Mouse (Mus musculus): ENCODE measurements around the gene Cxcl14.

The Cxcl14 gene

DNA sequence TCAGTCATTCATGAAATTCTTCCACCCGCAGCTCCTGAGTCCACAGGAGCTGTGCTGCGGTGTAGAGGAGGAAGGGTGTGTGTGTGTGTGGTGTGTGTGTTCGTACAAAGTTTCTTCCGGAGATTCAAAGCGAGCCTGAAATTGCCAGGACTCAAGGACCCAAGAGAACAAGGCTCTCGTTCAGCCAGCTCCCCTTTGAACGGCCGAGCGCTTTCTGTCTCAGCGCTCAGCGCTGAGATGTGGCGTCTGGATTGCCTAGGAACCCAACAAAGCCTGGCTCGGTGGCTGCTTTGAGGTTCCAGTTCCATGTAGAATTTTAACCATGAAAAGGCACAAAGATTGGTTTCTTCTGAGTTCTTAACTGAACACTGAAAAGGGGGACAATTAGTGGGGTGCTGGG is 26.2 kb downstream of the Cxcl14 start:
- no peak for DNase-seq (ENCODE audit: low read depth, low spot score)
- Histone ChIP-seq H3K36me3 (ENCODE audit: control insufficient read depth, insufficient read depth, low read length, poor library complexity, severe bottlenecking) (no peaks in the 10 kb centered on the region), H3K27me3 (ENCODE audit: control insufficient read depth, insufficient read depth, low read length, poor library complexity, severe bottlenecking) (no peaks in the 10 kb centered on the region)

DNA sequence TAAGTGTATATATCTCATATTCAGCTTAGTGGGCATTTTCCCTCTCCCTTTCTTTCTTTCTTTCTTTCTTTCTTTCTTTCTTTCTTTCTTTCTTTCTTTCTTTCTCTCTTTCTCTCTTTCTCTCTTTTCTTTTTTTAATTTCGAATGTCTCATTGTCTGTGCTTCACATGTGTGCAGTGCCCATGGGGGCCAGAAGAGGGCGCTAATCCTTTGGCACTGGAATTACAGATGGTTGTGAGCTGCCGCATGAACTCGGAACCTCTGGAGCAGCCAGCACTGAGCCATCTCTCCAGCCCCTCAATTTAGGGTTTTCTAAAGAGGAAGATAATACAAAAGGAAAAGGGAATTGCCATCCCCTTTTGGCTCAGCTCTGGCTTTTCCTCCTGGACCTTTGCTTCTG is 29.0 kb downstream of the Cxcl14 start:
- no peaks in the 10 kb centered on the region for H3K36me3 ChIP-seq (ENCODE audit: control insufficient read depth, insufficient read depth, low read length, poor library complexity, severe bottlenecking)
- no peaks in the 10 kb centered on the region for H3K27me3 ChIP-seq (ENCODE audit: control insufficient read depth, insufficient read depth, low read length, poor library complexity, severe bottlenecking)
- no peak for DNase-seq (ENCODE audit: low read depth, low spot score)

DNA sequence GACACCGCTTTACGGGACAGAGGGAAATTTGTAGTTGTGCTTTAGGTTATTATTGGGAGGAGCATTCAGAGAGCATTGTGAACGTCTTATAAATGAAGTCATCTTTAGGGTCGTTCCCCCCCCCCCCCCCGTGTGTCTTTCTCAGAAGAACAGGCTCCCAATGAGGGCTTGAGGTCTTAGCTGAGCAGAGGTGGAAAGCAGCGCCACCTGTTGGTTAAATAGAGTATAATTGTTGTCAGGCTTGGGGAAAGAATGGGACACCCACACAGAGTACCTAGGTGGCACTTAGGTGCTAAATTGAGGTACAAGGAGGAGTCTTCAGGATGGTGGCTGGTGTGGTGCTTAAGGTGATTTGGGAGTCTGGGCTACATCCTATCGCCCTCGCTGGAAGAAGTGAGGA is 29.9 kb downstream of the Cxcl14 start:
- H3K27me3 ChIP-seq (ENCODE audit: control insufficient read depth, insufficient read depth, low read length, poor library complexity, severe bottlenecking) = no peaks in the 10 kb centered on the region
- peak; percentile 50 for DNase-seq (ENCODE audit: low read depth, low spot score)
- no peaks in the 10 kb centered on the region for H3K36me3 ChIP-seq (ENCODE audit: control insufficient read depth, insufficient read depth, low read length, poor library complexity, severe bottlenecking)

DNA sequence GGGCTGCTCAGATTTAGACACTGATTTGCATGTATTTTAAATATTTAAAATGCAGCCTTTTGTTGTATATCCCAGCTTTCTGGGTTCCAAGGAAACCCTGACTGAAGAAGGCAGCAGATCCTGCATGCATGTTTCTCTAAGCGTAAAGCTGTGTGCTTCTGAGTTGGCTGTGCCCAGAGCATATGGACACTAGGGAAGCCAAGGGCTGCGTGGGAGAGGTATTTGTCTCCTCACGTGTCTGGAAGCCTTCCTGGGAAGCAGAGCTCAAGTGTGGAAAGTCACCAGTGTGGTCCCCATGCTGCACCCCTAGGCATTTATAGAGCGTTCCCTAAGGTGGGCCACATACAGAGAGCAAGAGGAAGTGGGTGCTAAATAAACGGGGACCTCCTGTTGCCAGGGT is 30.7 kb downstream of the Cxcl14 start:
- no peak for DNase-seq (ENCODE audit: low read depth, low spot score)
- H3K27me3 ChIP-seq (ENCODE audit: control insufficient read depth, insufficient read depth, low read length, poor library complexity, severe bottlenecking) = peaks cover 3% of the 10 kb centered on the region; the same call in 1 of the 2 replicates
- no peaks in the 10 kb centered on the region for H3K36me3 ChIP-seq (ENCODE audit: control insufficient read depth, insufficient read depth, low read length, poor library complexity, severe bottlenecking)

DNA sequence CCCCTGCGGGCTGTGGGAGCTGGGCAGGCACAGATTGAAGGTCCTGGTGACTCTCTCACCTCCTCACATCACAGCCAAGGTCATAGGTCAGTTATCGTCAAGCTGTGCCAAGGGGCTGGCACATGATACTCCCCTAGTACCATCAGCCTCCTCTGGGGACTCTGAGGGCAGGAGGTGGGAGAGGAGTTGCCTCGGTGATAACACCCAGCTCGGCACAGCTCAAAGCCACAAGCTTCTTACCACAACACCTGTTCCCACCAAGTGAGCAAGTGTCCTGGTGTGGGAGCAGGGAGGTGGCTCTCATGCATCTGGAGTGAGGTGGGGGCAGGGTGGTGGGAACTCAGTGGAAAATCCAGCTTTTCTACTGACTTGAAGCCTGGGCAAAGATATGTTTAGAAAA is 34.1 kb downstream of the Cxcl14 start:
- Histone ChIP-seq H3K36me3 (ENCODE audit: control insufficient read depth, insufficient read depth, low read length, poor library complexity, severe bottlenecking) (no peaks in the 10 kb centered on the region), H3K27me3 (ENCODE audit: control insufficient read depth, insufficient read depth, low read length, poor library complexity, severe bottlenecking) (peaks cover 3% of the 10 kb centered on the region)
- DNase-seq (ENCODE audit: low read depth, low spot score) = no peak

DNA sequence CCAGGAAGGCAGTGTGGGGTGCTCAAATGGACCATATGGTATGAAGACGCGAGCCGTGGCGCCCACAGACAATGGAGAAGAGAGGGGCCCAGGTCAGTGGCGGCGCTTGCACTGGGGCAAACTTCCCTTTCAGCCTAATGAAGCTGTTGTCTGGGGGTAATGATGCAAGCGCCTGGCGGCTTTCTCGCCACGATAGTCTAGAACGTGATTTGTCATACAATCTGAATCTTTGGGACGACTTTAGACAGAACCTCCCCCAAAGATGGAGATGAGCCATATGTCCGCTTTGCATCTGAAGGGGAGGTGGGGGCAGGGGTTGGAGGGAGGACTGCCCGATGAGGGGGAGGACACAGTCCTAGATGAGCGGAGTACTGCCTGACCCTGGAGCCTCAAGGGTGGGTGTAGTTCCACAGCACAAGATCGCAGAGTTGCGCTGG is 36.0 kb downstream of the Cxcl14 start:
- DNase-seq (ENCODE audit: low read depth, low spot score) = no peak
- Histone ChIP-seq H3K27me3 (ENCODE audit: control insufficient read depth, insufficient read depth, low read length, poor library complexity, severe bottlenecking) (peaks cover 3% of the 10 kb centered on the region), H3K36me3 (ENCODE audit: control insufficient read depth, insufficient read depth, low read length, poor library complexity, severe bottlenecking) (no peaks in the 10 kb centered on the region)

DNA sequence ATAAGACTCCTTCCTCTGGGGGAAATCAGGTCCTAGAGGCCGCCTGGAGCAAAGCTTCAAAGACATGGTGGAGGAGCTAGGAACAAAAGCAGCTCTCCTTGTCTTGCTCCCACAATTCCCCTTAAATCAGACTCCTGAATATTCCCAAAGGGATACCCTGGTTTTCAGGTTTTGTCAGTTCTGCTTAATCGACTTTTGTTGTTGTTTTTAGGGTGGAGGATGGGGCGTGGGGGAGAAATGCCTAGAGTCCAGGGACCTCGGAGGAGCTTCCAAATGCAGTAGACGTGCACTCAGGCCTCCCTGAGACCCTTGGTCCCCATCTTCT is 36.5 kb downstream of the Cxcl14 start:
- Histone ChIP-seq H3K27me3 (ENCODE audit: control insufficient read depth, insufficient read depth, low read length, poor library complexity, severe bottlenecking) (peaks cover 3% of the 10 kb centered on the region), H3K36me3 (ENCODE audit: control insufficient read depth, insufficient read depth, low read length, poor library complexity, severe bottlenecking) (no peaks in the 10 kb centered on the region)
- no peak for DNase-seq (ENCODE audit: low read depth, low spot score)

DNA sequence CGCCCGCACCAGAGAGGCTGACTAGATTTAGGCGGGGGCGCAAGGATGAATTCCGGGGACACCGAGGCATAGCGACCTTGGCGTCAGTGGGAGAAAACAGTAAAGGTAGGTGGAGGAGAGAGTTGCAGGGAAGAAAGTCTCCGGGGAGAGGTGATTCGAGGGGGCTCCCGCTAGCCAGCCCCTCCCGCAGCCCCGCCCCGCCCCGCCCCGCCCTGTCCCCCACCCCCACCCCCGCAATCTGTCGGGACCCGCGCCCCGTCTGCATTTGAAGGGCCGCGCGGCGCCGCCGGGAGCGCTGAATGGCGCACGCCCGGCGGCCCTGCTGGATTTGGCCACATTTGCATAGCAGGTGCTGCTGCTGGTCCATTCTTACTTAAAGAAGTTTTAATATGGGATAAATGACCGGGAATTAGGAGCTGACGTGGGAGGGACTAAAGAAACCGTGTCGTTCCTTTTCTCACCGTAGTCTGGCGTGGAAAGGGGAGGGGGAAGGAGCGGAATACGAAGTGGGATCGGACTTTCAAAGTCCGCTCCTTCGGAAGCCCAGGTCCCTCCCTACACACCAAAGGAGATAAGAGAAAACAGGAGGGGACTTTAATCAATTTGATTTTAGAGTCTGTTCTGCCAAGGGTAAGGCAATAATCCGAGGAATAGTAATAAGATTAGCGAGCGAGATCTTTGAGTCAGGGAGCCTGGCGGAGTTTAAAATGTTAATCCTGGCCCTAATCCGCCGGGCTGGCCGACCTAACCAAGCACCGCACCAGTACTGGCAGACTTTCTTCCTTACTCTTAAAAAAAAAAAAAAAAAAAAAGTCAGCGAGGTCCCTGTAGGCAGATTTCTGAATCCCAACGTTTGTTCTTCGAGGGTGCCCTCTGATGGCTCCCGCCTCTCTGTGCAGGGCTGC is 37.1 kb downstream of the Cxcl14 start:
- no peaks in the 10 kb centered on the region for H3K36me3 ChIP-seq (ENCODE audit: control insufficient read depth, insufficient read depth, low read length, poor library complexity, severe bottlenecking)
- DNase-seq (ENCODE audit: low read depth, low spot score) = no peak
- H3K27me3 ChIP-seq (ENCODE audit: control insufficient read depth, insufficient read depth, low read length, poor library complexity, severe bottlenecking) = peaks cover 3% of the 10 kb centered on the region

DNA sequence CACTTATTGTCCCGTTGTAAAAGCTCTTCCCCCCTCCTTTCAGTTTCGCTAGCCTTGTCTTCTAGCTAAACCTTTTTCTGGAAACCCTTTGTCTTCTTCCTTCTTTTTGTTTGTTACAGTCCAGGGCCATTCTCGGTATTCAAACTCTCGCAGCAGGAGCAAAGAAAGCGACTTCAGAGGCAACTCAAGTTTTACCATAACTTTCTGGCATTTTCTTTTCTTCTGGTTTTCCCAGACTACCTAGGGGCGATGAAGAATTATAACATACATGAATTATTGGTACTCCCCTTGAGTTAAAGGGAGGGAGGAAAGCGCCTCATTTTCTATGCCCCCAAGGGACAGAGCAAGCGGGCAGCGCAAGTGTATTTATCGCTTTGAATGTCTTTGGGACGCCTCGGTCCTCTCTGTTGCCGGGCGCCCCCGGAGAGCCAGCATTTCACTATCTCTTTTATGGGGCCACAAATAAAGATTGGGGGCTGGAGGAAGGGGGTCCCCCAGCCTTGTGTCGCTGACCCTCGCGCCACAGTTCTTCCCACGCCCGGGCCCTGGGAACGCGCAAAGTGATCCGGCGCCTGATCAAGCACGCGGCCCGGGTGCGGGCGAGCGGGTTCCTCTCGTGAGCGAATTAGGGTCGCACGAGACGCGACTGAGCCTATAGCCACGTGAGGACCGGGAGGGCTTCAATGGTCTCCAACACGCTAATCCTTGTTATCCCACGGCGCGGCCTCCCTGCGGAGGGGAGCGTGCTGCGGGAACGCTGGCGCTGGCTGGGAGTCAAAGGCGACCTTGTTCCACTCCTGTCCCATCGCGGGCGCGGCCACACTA is 37.9 kb downstream of the Cxcl14 start:
- DNase-seq (ENCODE audit: low read depth, low spot score) = no peak
- peaks cover 3% of the 10 kb centered on the region for H3K27me3 ChIP-seq (ENCODE audit: control insufficient read depth, insufficient read depth, low read length, poor library complexity, severe bottlenecking)
- H3K36me3 ChIP-seq (ENCODE audit: control insufficient read depth, insufficient read depth, low read length, poor library complexity, severe bottlenecking) = no peaks in the 10 kb centered on the region

DNA sequence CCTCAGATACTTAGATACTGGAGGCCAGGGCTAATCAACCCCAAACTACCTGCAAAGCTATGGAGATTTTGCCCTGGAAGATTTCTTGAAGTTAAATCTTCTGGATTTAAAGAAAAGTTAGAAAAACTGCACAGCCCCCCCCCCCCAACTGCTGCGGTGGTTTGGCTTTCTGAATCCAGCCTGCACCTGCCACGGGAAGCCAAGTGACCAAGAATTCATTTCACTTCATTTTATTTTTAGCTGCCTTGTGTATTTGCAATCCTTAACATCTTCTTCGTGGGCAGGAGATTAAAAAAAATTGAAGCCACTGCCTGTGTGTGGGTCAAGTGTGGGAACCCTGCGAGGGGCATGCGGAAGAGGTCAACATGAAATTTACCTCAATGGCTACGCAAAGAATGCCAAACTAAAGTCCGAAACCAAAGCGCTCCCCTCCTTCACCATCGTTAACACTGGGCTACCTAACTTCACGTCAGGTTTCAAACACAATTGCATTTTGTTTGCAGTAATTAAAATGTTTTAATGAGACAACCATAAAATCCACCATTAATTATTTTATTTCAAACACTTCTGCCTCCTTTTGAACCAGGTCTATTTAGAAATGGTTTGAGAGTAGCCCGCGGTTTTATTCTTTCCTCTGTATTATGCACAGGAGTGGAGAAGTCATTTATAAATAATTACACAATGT is 38.7 kb downstream of the Cxcl14 start:
- H3K27me3 ChIP-seq (ENCODE audit: control insufficient read depth, insufficient read depth, low read length, poor library complexity, severe bottlenecking) = peaks cover 3% of the 10 kb centered on the region
- DNase-seq (ENCODE audit: low read depth, low spot score) = no peak
- no peaks in the 10 kb centered on the region for H3K36me3 ChIP-seq (ENCODE audit: control insufficient read depth, insufficient read depth, low read length, poor library complexity, severe bottlenecking)

DNA sequence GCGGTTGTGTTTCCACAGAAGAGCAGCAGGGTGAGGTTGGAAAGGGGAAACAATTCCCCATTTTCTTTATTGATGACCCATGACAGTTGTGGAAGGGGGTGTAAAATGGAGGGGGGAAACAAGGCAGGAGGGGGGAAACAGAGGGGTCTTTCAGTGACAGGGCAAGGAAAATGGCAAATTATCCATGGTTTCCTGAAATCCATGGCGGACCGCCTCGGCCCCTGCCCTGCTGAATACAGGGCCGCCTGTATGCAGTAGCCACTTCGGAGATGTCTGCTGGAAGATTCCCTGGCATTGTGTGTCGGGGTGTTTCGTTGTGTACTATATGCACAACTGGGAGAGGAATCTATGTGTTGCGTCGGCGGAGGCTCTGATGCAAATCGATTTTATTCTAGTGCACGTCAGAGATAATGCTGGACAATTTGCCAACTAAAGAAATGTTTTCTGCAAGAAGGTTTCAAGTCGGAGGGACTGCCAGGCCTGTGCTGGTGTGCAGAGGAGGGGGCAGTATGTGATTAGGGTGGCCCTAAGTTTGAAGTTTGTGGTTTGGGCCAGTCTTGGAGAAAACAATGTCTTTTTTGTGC is 39.5 kb downstream of the Cxcl14 start:
- Histone ChIP-seq H3K36me3 (ENCODE audit: control insufficient read depth, insufficient read depth, low read length, poor library complexity, severe bottlenecking) (no peaks in the 10 kb centered on the region), H3K27me3 (ENCODE audit: control insufficient read depth, insufficient read depth, low read length, poor library complexity, severe bottlenecking) (peaks cover 3% of the 10 kb centered on the region)
- no peak for DNase-seq (ENCODE audit: low read depth, low spot score)

DNA sequence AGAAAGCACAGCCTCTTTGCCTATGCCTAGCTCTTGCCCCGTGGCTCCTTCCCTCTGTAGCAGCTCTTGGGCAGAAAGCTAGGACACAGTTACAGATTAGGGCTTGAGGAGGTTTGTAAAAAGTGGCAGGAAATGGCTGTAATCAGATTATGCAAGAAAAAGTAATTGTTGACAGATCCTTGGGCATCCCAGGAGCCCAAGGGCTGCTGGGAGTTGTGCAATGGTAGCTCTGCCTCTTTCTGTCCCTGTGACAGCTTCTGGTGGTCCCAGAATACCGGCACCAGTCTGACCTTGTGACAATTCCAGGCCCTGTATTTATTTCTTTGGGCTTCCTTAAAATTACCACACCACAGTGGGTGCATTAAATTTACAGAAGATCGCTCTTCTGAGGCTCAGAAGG is 43.0 kb downstream of the Cxcl14 start:
- DNase-seq (ENCODE audit: low read depth, low spot score) = no peak
- H3K27me3 ChIP-seq (ENCODE audit: control insufficient read depth, insufficient read depth, low read length, poor library complexity, severe bottlenecking) = peaks cover 2% of the 10 kb centered on the region; the same call in 1 of the 2 replicates
- H3K36me3 ChIP-seq (ENCODE audit: control insufficient read depth, insufficient read depth, low read length, poor library complexity, severe bottlenecking) = no peaks in the 10 kb centered on the region

DNA sequence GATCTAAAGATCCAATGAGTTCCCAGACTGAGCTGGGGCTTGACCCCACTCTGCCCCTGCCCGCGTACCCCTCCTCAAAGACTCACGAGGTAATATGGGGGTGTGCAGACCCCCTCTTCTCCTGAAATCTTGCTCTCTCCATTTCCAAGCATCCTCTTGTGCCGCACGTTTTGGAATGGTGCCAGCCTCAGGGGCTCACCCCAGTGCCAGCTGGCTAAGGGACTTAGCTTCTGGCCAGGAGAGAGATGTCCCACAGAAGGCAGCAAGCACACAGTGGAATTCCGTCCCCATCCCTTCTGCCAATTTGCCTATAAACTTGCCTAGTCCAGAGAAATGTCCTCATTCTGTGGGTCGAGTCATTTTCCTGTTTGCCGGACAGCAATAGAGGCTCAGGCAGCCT is 43.6 kb downstream of the Cxcl14 start:
- peaks cover 2% of the 10 kb centered on the region; the same call in 1 of the 2 replicates for H3K27me3 ChIP-seq (ENCODE audit: control insufficient read depth, insufficient read depth, low read length, poor library complexity, severe bottlenecking)
- DNase-seq (ENCODE audit: low read depth, low spot score) = no peak
- no peaks in the 10 kb centered on the region for H3K36me3 ChIP-seq (ENCODE audit: control insufficient read depth, insufficient read depth, low read length, poor library complexity, severe bottlenecking)

DNA sequence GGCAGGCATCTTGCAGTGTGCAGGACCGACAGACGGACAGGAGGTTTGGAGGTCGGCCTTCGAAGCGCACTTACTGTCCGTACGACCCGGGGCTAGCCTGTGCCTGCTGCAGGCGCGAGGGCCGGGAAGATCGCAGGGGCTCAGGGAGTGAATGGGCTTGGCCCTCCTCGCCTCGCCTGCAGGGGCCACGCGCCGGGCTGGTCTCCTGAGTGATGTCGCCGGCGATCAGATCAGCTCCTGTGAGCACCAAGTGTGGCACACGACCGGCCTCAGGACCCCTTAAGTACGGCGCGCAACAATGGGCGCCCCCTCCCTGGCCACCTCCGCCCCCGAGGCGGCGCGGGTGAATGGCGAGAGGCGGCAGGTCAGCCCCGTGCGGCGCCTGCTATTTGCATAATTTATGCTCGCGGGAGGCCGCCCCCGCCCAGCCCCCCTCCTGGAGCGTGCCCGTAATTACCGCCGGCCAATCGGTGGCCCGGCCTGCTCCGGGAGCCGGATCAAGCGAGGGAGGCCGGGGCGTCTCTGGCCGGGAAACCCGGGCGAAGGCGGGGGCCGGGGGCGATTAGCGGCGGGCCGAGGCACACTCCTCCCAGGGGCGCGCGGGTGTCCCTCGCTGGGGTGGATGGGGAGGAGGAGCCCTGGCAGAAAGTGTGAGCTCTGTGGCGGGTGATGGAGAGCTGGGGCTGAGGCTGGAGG is 44.3 kb downstream of the Cxcl14 start, which contains the start of gene Neurog1:
Neurog1 (minus strand) TSS at position 240 of the 696 bp plus-strand sequence.
- DNase-seq (ENCODE audit: low read depth, low spot score) = no peak
- H3K27me3 ChIP-seq (ENCODE audit: control insufficient read depth, insufficient read depth, low read length, poor library complexity, severe bottlenecking) = peaks cover 2% of the 10 kb centered on the region; the same call in 1 of the 2 replicates
- H3K36me3 ChIP-seq (ENCODE audit: control insufficient read depth, insufficient read depth, low read length, poor library complexity, severe bottlenecking) = no peaks in the 10 kb centered on the region
